Mouse (Mus musculus): Measurements from ENCODE around the gene Tcf12.

Tcf12 gene

DNA sequence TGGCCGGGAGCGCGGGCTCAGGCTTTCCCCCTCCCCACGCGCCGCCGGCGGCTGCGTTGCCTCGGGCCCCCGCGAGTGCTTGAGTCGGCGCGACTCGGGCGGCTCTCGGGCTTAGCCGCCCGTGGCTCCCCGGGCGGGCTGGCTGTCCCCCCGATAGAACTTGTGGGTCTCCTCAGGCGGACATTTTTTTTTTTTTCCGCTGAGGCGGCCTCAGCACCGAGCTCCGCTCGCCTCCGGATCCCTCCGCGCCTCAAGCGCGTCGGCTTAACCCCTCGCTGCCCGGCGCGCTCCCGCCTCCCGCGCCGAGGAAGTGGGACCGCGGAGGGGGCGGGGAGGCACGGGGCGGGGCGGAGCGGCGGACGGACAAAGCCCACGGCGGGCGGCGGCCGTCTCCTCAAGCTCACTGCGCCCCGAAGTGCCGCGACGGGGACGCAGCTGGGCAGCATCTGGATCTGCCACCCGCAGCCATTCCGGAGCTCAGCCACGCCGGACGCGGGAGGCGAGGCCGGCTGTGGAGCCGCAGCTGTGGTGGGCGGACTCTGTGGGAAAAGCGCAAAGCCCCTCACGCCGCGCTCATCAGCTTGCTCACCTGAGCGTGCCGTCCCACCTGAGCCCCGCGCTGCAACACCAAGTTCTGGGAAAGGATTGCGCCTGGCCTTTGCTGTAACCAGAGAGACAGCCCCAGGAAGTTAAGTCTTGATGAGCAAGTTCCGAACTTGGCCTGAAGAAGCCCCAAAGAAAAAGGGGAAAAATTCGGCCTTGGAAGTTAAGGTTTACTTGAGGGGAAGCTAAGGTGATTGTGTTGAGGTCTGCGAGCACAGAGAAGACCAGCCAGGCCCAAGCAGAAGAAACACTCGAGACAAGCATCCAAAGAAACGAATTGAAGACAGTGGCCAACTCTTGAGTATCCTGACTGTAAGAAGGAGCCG, at the start of gene Tcf12:
Gene Tcf12 (minus strand): TSS at position 250 of the 929 bp plus-strand sequence.
- DNase-seq (ENCODE audit: low spot score): peak; percentile 85

DNA sequence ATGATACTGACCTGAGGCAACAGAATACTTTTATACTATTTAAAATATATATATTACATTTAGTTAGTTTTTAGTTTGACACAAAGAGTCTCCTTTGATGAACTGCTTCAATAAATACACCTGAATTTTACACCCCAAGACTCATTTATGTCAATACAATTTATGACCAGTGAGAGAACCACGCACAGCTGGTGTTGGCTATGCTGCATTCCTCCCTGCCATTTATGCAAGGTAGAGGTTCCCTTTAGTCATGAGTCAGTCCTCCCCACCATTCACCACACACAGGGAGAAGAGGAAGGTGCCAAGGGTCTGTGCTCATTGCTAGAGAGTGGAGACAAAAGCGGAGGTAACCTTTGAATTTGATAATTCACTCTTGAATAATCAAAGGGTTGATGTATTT, 46.7 kb upstream of the Tcf12 start:
- DNase-seq (ENCODE audit: low spot score): no peak

DNA sequence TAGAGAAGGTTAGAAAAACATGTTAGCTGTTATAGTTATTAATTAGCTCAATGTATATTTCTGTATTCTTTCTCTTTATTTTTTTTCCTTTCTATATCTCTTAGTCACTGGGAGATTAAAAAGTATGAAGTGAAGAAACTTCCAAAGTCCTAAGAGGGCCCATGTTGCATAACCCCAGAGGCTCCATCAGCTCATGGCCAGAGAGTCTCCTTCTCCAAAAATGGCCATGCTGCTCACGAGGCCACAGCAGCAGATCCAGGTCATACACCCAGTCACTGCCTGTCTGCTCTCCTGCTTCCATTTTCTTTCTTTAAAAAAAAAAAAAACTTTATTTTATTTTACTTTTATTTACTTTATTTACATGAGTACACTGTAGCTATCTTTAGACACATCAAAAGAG, 45.4 kb upstream of the Tcf12 start:
- DNase-seq (ENCODE audit: low spot score): no peak

GRCm38 (mm10) chr9:72155250-72156138, 43.8 kb upstream of the Tcf12 start:
- peak; percentile 23 for DNase-seq (ENCODE audit: low spot score)

GRCm38 (mm10) chr9:72144148-72144547, 32.5 kb upstream of the Tcf12 start:
- no peak for DNase-seq (ENCODE audit: low spot score)

DNA sequence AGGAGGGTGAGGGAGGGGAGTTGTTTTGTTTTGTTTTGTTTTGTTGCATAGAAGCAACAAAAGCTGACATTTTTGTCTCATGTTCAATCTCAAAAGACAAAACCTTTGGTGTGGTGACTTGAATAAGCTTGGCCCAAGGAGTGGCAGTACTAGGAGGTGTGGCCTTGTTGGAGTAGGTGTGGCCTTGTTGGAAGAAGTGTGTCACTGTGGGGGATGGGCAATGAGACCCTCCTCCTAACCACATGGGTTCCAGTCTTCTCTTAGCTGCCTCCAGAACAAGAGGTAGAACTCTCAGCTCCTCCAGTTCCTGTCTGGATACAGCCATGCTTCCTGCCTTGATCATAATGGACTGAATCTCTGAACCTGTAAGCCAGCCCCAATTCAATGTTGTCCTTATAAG, 26.2 kb upstream of the Tcf12 start:
- no peak for DNase-seq (ENCODE audit: low spot score)

DNA sequence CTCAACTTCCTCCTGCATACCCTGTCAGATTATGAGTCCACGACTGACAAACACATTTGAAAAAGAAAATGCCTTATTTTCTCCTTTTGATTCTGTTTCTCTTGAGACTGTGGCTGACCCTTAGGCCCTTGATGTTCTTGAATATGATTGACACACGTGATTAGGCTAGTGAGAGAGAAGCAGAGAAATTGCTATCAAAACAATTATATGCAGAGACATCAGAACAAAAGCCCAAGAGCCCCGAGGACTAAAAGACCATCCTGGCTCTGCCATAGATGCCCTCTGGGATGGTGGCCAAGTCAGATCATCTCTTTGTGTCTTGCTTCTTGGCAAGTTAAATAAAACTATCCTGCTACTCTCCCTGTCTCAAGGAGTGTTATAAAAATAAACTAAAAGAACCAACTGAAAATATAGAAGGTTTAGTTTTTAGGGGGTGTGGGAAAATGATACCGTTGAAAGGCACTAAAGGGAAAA, 22.1 kb upstream of the Tcf12 start:
- DNase-seq (ENCODE audit: low spot score): no peak

- peak; percentile 84 for DNase-seq (ENCODE audit: low spot score)
These were observed 21.6 kb upstream of the Tcf12 start for GRCm38 (mm10) chr9:72133089-72133771.

DNA sequence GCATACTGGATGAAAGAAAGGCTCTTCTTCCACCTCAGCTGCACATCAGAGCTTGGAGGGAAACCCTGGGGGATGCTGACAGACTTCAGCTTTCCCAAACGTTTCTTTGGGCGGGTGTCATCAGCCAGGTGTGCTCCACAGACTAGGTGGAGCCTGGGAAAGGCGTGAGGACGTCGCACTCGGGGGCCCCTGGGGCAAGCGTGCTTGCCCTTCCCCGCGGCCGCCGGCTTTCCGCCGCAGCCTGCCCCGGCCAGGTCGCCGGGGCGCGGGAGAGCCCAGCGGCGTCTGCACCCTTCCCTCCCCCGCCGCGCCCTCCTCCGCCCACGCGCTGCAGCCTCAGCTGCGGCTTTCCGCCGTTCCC, 21.0 kb upstream of the Tcf12 start:
- DNase-seq (ENCODE audit: low spot score): no peak

DNA sequence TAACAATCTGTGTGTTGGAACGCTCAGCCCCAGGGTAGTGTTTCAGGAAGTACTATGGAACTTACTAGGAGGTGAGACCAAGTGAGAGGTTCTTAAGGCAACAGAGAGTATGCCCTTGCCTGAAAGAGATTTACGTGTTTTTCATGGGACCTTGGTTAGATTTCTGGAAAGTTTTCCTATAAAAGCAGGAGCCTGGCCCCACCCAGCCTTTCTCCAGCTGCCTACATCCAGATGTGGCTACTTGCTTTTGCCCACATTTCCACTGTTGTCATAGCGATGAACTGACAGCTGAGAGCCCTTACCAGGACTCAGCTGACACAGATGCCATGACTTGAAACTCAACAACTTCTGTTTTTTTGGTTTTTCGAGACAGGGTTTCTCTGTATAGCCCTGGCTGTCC, 18.2 kb upstream of the Tcf12 start:
- DNase-seq (ENCODE audit: low spot score): no peak

GRCm38 (mm10) chr9:72125442-72125841, 13.8 kb upstream of the Tcf12 start:
- no peak for DNase-seq (ENCODE audit: low spot score)

DNA sequence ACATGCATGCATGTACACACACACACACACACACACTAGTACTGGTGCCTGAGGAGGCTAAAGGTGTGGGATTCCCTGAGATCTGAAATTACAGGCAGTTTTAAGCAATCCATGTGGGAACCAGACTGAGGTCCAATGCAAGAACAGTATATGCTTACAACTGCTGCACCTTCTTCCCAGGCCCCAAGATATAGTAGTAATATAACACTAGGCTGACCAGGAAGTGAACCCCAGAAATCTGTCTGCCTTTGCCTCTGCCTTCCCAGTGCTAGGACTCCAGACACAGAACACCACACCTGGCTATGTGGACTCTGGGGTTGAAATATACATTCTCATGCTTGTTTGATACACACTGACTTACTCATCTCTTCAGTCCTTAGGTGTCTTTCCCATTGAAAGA, 6.8 kb upstream of the Tcf12 start:
- DNase-seq (ENCODE audit: low spot score): no peak

DNA sequence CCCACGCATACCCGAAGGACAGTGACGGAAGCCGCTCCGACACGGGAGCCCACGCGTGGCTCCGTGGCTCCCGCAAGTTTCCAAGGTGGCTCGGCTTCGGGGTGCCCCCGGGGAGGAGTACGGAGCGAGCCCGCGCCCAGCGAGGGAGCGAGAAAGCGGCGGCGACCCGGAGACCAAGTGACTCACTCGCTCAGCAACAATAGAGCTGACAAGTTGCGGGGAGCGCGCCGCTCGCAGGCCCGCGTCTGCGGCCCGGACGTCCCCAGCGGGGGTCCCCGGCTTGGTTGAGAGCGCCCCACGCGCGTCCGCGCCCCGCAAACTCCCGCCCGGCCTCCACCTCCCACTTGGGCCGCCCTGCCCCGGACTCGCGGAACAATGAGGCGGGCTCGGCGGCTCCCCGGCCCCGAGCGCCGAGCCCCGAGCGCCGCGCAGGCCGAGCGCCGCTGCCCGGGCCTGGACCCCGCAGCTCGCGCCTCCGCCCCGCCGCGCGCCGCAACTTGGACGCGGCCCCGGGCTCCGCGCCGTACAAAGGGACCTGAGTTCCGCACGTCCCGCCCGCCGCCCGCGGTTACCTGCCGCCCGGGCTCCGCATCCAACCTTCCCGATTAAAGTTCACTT, 558 bp downstream of the Tcf12 start:
- DNase-seq (ENCODE audit: low spot score): peak; percentile 48

GRCm38 (mm10) chr9:72110627-72111003, 1.1 kb downstream of the Tcf12 start:
- DNase-seq (ENCODE audit: low spot score): peak; percentile 38

GRCm38 (mm10) chr9:72103471-72103870, 8.2 kb downstream of the Tcf12 start:
- no peak for DNase-seq (ENCODE audit: low spot score)

GRCm38 (mm10) chr9:72099945-72100685, 11.6 kb downstream of the Tcf12 start:
- no peak for DNase-seq (ENCODE audit: low spot score)

GRCm38 (mm10) chr9:72098056-72098455, 13.6 kb downstream of the Tcf12 start:
- no peak for DNase-seq (ENCODE audit: low spot score)

- no peak for DNase-seq (ENCODE audit: low spot score)
These were observed 14.6 kb downstream of the Tcf12 start for GRCm38 (mm10) chr9:72097083-72097482.

- DNase-seq (ENCODE audit: low spot score): no peak
These were observed 17.0 kb downstream of the Tcf12 start for GRCm38 (mm10) chr9:72094675-72095074.

DNA sequence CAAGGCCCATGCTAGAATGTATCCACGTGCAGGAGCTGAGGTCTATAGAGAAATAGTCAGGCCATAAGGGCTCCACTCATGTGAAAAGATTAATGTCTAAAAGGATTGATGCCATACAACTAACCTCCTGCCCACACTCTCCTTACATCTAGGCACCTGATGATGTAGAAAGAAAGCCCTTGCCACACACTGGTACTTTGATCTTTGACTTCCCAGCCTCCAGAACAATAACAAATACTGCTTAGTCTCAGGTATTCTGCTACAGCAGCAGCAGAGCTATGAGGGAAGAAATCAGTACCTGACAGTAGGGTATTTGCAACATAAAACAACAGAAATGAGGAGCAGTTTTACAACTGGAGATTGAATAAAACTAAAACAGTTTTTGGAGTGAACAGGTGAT, 19.5 kb downstream of the Tcf12 start:
- DNase-seq (ENCODE audit: low spot score): no peak

Data from layer of hippocampus, adult 11-12 months (tissue).